Comparison of ENCODE assay signal across 32 mouse cellular contexts in genomic region chr13:41625248-41625647, GRCm38 (mm10).
"Had no signal": no experiment of that assay in that cellular context is flagged by ENCODE, and none has a peak within 500 bp of the region (broad histone marks: within the 10 kb centered on the region; RNA-seq: fewer than 3 reads in every experiment).

No protein-coding gene starts in this region.

- H3K9ac ChIP-seq: limb, embryonic 12.5 days; limb, embryonic 13.5 days; limb, embryonic 15.5 days; liver, embryonic 12.5 days; liver, embryonic 13.5 days; liver, embryonic 14.5 days; liver, embryonic 15.5 days; liver, postnatal 0 days; lung, embryonic 14.5 days; lung, embryonic 15.5 days; midbrain, embryonic 12.5 days; midbrain, embryonic 13.5 days; midbrain, embryonic 15.5 days; neural tube, embryonic 12.5 days had no signal

- H3K27ac ChIP-seq: limb, embryonic 10.5 days; limb, embryonic 12.5 days; limb, embryonic 13.5 days; limb, embryonic 15.5 days; liver, embryonic 12.5 days; liver, embryonic 13.5 days; liver, embryonic 14.5 days; liver, embryonic 15.5 days; lung, embryonic 15.5 days; macrophage; midbrain, embryonic 10.5 days; midbrain, embryonic 12.5 days; midbrain, embryonic 13.5 days; midbrain, embryonic 15.5 days; neural tube, embryonic 12.5 days had no signal

- H3K27me3 ChIP-seq: limb, embryonic 12.5 days; limb, embryonic 13.5 days; limb, embryonic 15.5 days; liver, embryonic 12.5 days; liver, embryonic 13.5 days; liver, embryonic 15.5 days; lung, embryonic 15.5 days; megakaryocyte, embryonic 14.5 days; midbrain, embryonic 12.5 days; midbrain, embryonic 13.5 days; midbrain, embryonic 15.5 days; neural tube, embryonic 12.5 days had no signal

- H3K9me3 ChIP-seq: limb, embryonic 10.5 days; limb, embryonic 12.5 days; limb, embryonic 13.5 days; limb, embryonic 15.5 days; liver, embryonic 12.5 days; liver, embryonic 13.5 days; liver, embryonic 15.5 days; lung, embryonic 15.5 days; midbrain, embryonic 10.5 days; midbrain, embryonic 12.5 days; midbrain, embryonic 13.5 days; midbrain, embryonic 15.5 days; neural tube, embryonic 12.5 days had no signal

- ATAC-seq: liver, embryonic 12.5 days; liver, postnatal 0 days; lung, postnatal 0 days; midbrain, embryonic 13.5 days; midbrain, embryonic 15.5 days; midbrain, embryonic 16.5 days had no signal

- H3K4me3 ChIP-seq: limb, embryonic 10.5 days; limb, embryonic 12.5 days; limb, embryonic 13.5 days; limb, embryonic 15.5 days; liver, embryonic 12.5 days; liver, embryonic 13.5 days; liver, embryonic 15.5 days; lung, embryonic 15.5 days; megakaryocyte, embryonic 14.5 days; midbrain, embryonic 10.5 days; midbrain, embryonic 12.5 days; midbrain, embryonic 13.5 days; midbrain, embryonic 15.5 days; myocyte; neural tube, embryonic 12.5 days had no signal

- DNase-seq: left cerebral cortex, postnatal 4 days; liver; liver, embryonic 13.5 days; liver, postnatal 0 days; lung, adult 18-20 months; lung, adult 2 months; lung, embryonic 14.5 days; lung, postnatal 10 days; lung, postnatal 14 days; lung, postnatal 36 days; lung, postnatal 4 days; midbrain, embryonic 14.5 days had no signal

- H3K4me2 ChIP-seq: limb, embryonic 12.5 days; limb, embryonic 13.5 days; limb, embryonic 15.5 days; liver, embryonic 11.5 days; liver, embryonic 12.5 days; liver, embryonic 13.5 days; liver, embryonic 15.5 days; lung, embryonic 14.5 days; lung, embryonic 15.5 days; midbrain, embryonic 11.5 days; midbrain, embryonic 12.5 days; midbrain, embryonic 13.5 days; midbrain, embryonic 15.5 days; neural tube, embryonic 12.5 days had no signal

- H3K4me1 ChIP-seq: limb, embryonic 10.5 days; limb, embryonic 12.5 days; limb, embryonic 15.5 days; midbrain, embryonic 12.5 days; neural tube, embryonic 12.5 days had no signal

- H3K36me3 ChIP-seq: limb, embryonic 10.5 days; limb, embryonic 12.5 days; limb, embryonic 13.5 days; liver, embryonic 13.5 days; liver, embryonic 15.5 days; lung, embryonic 15.5 days; neural tube, embryonic 12.5 days had no signal
